Mouse (Mus musculus) left cerebral cortex, postnatal 36 days (tissue): ENCODE measurements at regions not wholly inside any gene's neighbourhood (a gene's known extent, or its start where the extent isn't known, plus 50 kb on each side); places are given as distances from the start of the nearest gene placed in this dataset.
A peak's percentile ranks its signal among the peaks of the same experiment; 100 is the strongest.

Experiments used
- DNase-seq, 2 experiments: peaks; one replicate each; pipeline ENCODE4 v3.0.0; 2021 to 2022; ENCODE audit warnings: low spot score in 2 of 2, mixed read lengths in 1 of 2
- intact Hi-C: fragments of 180-260 bp; cut with DNase I; formaldehyde crosslinking; loops from one replicate; pipeline ENCODE4 v1.15.1; 2025

DNA sequence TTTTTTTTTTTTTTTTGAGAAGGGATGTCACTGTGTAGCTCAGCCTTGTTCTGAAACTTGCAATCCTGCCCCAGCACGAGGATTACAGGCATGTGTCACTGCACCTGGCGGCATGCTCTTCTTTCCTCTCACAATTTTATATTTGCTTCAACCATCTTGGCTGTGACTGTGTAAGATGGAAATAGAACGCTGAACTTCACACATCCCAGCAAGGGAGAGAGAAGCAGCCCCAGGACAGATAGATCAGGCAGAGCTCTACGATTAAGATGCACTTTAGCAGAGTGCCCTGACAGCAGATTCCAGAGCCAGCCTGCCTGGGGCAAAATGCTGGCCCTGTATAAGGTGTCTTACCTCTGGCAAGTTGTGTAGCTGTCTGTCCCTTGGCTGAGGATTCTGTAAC is 84.7 kb upstream of the Ube2e1 start:
- intact Hi-C loops: no loop called here
- DNase-seq: peak; percentile 14 to 32

DNA sequence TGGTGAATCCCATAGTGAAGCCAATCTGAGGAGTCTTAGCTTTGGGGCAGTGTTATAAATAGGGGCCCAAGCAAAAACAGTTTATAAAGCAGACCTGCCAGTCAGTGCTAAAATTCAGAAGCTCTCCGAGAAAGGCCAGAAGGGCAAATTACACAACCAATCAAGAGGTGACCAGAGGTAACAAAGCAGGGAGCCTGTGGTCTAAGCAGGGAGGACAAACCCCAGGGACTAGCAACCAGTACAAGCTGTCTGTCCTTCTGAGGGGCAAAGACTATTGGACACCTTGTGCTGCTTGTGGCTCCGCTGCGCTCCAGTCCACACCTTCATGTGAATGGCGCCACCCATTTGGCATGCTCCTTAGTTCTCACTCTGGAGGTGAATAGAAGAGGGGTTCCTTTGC is 67.3 kb upstream of the Ube2e1 start:
- intact Hi-C loops: no loop called here

DNA sequence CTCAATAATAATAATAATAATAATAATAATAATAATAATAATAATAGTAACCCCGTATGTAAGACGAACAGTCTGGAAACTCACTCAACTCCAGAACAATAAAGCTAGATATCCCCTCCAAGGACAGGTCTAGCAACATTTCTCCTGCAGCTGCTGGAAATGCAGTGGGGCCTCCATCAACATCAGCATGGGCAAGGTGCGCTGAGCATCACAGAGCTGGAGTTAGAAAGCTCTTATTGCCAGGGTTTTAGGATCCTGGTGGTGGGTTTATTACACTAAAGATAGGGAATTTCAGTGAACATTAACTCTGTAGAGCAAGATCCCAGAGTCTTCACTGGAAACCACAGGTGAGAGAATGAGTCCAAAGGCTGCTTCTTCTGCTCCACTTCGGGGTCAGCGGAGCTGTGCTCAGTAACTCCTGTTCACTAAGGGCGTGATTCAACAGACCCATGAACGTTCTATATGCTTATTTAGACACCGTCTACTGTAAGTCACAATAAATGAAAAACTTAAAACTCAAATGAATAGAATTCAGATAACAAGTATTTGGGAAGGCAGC is 64.6 kb upstream of the Ube2e1 start:
- no peak for DNase-seq
- intact Hi-C loops: no loop called here

More for the DNA sequence above, 67.3 kb upstream of the Ube2e1 start:
- DNase-seq: no peak

DNA sequence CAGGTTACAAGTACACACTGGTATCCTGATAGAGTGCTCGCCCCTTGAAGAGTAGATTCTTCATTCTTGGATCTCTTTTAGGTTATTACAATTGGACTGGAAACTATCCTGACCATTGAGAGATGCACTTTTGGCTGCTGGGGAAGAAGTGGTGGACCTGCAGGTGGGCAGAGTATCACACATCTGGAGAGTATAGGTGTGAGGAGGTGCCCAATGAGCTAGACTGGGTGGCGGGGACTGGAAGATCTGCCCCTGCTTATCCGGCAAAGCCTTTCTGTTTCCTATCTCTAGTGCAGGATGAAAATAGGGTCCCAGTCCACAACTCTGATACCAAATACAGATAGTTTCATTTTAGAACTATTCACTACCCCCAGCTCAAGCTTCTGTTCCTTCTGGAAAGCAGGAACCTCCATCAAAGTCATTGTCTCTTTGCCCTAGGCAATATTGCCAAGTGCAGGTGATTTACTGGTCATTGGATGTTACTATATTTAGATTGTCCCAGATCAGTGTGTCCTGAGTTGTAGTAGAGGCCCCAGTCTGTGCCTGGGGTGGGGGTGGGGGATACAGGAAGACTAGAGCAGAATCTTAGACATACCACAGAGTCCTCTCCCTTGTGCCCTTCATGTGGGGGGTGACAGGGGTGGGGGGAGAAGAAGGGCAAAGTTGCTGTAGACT is 62.5 kb upstream of the Ube2e1 start:
- intact Hi-C loops: no loop called here
- DNase-seq: no peak

DNA sequence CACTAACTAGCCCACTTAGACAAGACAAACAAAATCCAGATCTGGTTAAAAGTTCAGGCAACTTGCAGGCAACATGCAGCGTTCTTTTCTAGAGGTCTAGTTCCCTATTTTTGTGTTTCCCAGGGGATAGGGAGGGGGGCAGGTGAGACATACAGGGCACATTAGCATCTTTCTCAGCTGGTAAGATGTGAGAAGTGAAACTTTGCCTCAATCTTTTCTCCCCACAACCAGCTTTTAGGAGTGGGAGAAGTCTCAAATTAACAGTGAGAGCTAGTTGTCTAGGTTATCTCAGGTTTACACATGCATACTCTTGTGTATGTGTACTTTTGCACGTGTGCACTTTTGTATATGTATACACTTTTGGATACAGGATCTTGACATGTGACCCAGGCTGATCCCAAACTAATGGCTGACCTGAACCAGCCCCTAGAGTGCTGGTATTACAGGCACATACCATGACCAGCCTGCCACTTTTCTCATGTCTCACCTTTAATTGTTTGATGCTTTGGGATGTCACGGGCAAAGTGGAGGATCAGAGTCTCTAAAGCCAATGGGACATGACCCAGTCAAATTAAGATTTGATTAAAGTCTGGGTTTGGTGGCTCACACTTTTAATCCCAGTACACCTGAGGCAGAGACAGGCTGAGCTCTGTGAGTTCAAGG is 60.3 kb upstream of the Ube2e1 start:
- intact Hi-C loops: no loop called here

DNA sequence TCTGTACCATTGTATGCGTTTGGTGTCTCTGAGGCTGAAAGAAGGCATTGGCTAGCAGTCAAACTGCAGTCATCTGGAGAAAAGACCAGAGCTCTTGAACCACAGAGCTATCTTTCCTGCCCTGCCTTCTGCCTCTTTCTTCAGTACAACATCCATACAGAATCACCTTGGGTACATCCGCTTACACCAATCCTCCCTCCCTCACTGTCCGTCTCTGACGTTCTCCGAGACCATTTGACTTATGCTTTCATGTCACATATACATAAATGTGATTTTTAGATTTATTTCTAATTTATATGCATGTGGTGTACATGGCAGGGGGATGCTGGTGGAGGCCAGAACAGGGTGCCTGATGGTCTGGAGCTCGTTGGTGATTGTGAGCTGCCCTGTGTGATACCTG is 57.7 kb upstream of the Ube2e1 start:
- intact Hi-C loops: loop anchor here (10.0 kb wide), 1 partner anchor 625 kb away; no protein-coding TSS in a partner anchor
- DNase-seq: no peak

More for the DNA sequence above, 60.3 kb upstream of the Ube2e1 start:
- DNase-seq: no peak

DNA sequence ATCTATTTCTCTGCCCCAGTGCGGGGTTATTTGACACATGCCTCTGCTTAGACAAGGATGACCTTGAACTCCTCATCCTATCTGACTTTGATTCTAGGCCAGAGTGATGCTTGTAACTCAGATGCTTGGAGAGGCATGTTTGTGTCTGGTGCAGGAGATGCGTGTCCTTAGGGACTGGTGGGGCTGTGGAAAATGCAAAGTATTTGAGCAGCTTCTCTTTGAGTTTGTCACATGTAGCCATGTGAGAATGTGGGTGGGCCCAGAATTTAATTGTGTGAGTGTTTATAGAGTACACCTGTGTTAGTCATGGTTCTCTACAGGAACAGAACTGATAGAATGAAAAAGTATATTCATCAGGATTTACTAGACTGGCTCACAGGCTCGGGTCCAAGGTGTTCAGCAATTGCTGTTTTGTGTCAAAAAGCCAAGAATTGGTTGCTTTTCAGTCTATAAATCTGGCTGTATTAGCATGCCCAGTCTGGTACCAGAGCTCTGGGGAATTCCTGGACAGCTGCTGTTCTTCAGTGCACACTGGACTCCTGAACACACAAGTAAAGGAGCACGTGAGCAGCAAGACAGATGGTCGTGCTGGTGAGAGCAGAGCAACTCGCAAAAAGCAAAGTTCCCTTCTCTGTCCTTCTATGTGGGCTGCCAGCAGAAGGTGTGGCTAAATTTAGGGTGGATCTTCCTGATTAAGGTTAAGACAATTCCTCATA is 54.5 kb upstream of the Ube2e1 start:
- intact Hi-C loops: loop anchor here (10.0 kb wide), 1 partner anchor 629 kb away; no protein-coding TSS in a partner anchor
- DNase-seq: peak; percentile 39 to 44
